In genomic region chr3:26145441-26145840, GRCm38 (mm10) we compare ENCODE assay signal across 21 mouse cellular contexts.
DNase-seq lines count a peak whose midpoint lies in the region; ATAC-seq and TF ChIP-seq lines count a peak whose summit lies in the region.
"Had no signal": no experiment of that assay in that cellular context is flagged by ENCODE, and none has a peak within 500 bp of the region (broad histone marks: within the 10 kb centered on the region; RNA-seq: fewer than 3 reads in every experiment).

No protein-coding gene starts in this region.

- no peaks in the 10 kb centered on the region for H3K27me3 ChIP-seq in hindbrain, embryonic 12.5 days
- H3K27me3 ChIP-seq in hindbrain, postnatal 0 days (ENCODE audit: insufficient read depth, low read length): no peaks in the 10 kb centered on the region
- H3K27me3 ChIP-seq in midbrain, postnatal 0 days (ENCODE audit: insufficient read depth, low read length): no peaks in the 10 kb centered on the region
- H3K27me3 ChIP-seq in midbrain, embryonic 11.5 days (ENCODE audit: control insufficient read depth, insufficient read depth, low read length): no peaks in the 10 kb centered on the region
- H3K27me3 ChIP-seq in forebrain, embryonic 13.5 days: no peaks in the 10 kb centered on the region
- no peaks in the 10 kb centered on the region for H3K27me3 ChIP-seq in neural tube, embryonic 14.5 days (ENCODE audit: control insufficient read depth, insufficient read depth, low read length)
- H3K27me3 ChIP-seq: heart, embryonic 12.5 days; stomach, embryonic 15.5 days had no signal

- no peak overlapping the region for H3K4me2 ChIP-seq in hindbrain, embryonic 12.5 days (replicated peaks)
- H3K4me2 ChIP-seq in hindbrain, postnatal 0 days (ENCODE audit: low read depth, low read length): no peak overlapping the region
- H3K4me2 ChIP-seq in midbrain, postnatal 0 days (ENCODE audit: low read depth, low read length, poor library complexity, severe bottlenecking): no peak overlapping the region
- no peak overlapping the region for H3K4me2 ChIP-seq in midbrain, embryonic 11.5 days
- H3K4me2 ChIP-seq in forebrain, embryonic 13.5 days: no peak overlapping the region
- H3K4me2 ChIP-seq in neural tube, embryonic 14.5 days (ENCODE audit: low read depth, low read length): no peak overlapping the region
- H3K4me2 ChIP-seq: heart, embryonic 12.5 days; stomach, embryonic 15.5 days had no signal

- no peak overlapping the region for H3K9ac ChIP-seq in hindbrain, embryonic 12.5 days
- H3K9ac ChIP-seq in hindbrain, postnatal 0 days (replicated peaks; ENCODE audit: low read length): no peak overlapping the region
- H3K9ac ChIP-seq in midbrain, postnatal 0 days (replicated peaks; ENCODE audit: low read length, poor library complexity, severe bottlenecking): no peak overlapping the region
- no peak overlapping the region for H3K9ac ChIP-seq in midbrain, embryonic 11.5 days (ENCODE audit: low read length)
- no peak overlapping the region for H3K9ac ChIP-seq in forebrain, embryonic 13.5 days
- no peak overlapping the region for H3K9ac ChIP-seq in neural tube, embryonic 14.5 days (replicated peaks; ENCODE audit: low read depth, low read length)
- H3K9ac ChIP-seq: heart, embryonic 12.5 days; stomach, embryonic 15.5 days had no signal

- DNase-seq in hindbrain, postnatal 0 days (ENCODE audit: low spot score): no peak
- DNase-seq in midbrain, postnatal 0 days (ENCODE audit: low spot score): peak; percentile 17
- DNase-seq in midbrain, embryonic 11.5 days (ENCODE audit: low spot score, missing footprints): no peak
- DNase-seq in left cerebral cortex, adult 2 months (ENCODE audit: extremely low spot score in 1 of 2, low spot score in 2 of 2): no peak
- no peak for DNase-seq in MN1 (ENCODE audit: low spot score)
- DNase-seq: adrenal gland, adult 2 months; cerebellum, adult 9-10 months; heart, postnatal 14 days; kidney, adult 8-10 months; kidney, postnatal 14 days; left cerebral cortex, postnatal 4 days; liver; lung, postnatal 10 days; thymus, adult 18-20 months; thymus, postnatal 4 days had no signal

- ATAC-seq in hindbrain, embryonic 12.5 days (ENCODE audit: low FRiP score): peak; percentile 77
- ATAC-seq in hindbrain, postnatal 0 days: no peak
- no peak for ATAC-seq in midbrain, postnatal 0 days (ENCODE audit: low FRiP score)
- ATAC-seq in midbrain, embryonic 11.5 days (ENCODE audit: low FRiP score): no peak; the same call in 1 of the 2 replicates
- ATAC-seq in forebrain, embryonic 13.5 days: peak; percentile 86
- peak; percentile 54; the same call in 1 of the 2 replicates for ATAC-seq in neural tube, embryonic 14.5 days (ENCODE audit: low read depth)
- ATAC-seq: inflammation-experienced regulatory T-cells, adult 6 months had no signal

- H3K4me3 ChIP-seq in hindbrain, embryonic 12.5 days: no peak overlapping the region
- H3K4me3 ChIP-seq in hindbrain, postnatal 0 days (ENCODE audit: low read length): no peak overlapping the region
- no peak overlapping the region for H3K4me3 ChIP-seq in midbrain, postnatal 0 days (ENCODE audit: low read depth, low read length)
- H3K4me3 ChIP-seq in midbrain, embryonic 11.5 days (ENCODE audit: low read depth, low read length): no peak overlapping the region
- H3K4me3 ChIP-seq in forebrain, embryonic 13.5 days: no peak overlapping the region
- no peak overlapping the region for H3K4me3 ChIP-seq in neural tube, embryonic 14.5 days (ENCODE audit: low read depth, low read length)
- H3K4me3 ChIP-seq in left cerebral cortex, adult 2 months: no peak overlapping the region
- H3K4me3 ChIP-seq: heart, embryonic 12.5 days; stomach, embryonic 15.5 days had no signal

- TF ChIP-seq CTCF in hindbrain, postnatal 0 days (IDR thresholded peaks at IDR 0.05; ENCODE audit: low read depth): no peak
- TF ChIP-seq CTCF in midbrain, postnatal 0 days (IDR thresholded peaks at IDR 0.05): no peak
- TF ChIP-seq CTCF in left cerebral cortex, adult 2 months (IDR thresholded peaks at IDR 0.05): no peak

- WGBS in hindbrain, embryonic 12.5 days: 49% methylated on average over 5 of the region's 5 CpGs
- 24% methylated on average over 5 of the region's 5 CpGs for WGBS in hindbrain, postnatal 0 days
- WGBS in midbrain, postnatal 0 days: 59% methylated on average over 5 of the region's 5 CpGs
- WGBS in midbrain, embryonic 11.5 days: 57% methylated on average over 5 of the region's 5 CpGs
- 18% methylated on average over 5 of the region's 5 CpGs for WGBS in forebrain, embryonic 13.5 days
- 28% methylated on average over 5 of the region's 5 CpGs for WGBS in neural tube, embryonic 14.5 days

- H3K36me3 ChIP-seq in hindbrain, embryonic 12.5 days: no peaks in the 10 kb centered on the region
- H3K36me3 ChIP-seq in hindbrain, postnatal 0 days (ENCODE audit: insufficient read depth, low read length): no peaks in the 10 kb centered on the region
- no peaks in the 10 kb centered on the region for H3K36me3 ChIP-seq in midbrain, postnatal 0 days (ENCODE audit: insufficient read depth, low read length)
- H3K36me3 ChIP-seq in midbrain, embryonic 11.5 days (ENCODE audit: control insufficient read depth, insufficient read depth, low read length): no peaks in the 10 kb centered on the region
- H3K36me3 ChIP-seq in forebrain, embryonic 13.5 days (ENCODE audit: poor library complexity, severe bottlenecking): no peaks in the 10 kb centered on the region
- H3K36me3 ChIP-seq in neural tube, embryonic 14.5 days (ENCODE audit: control insufficient read depth, insufficient read depth, low read length): no peaks in the 10 kb centered on the region
- H3K36me3 ChIP-seq: heart, embryonic 12.5 days; stomach, embryonic 15.5 days had no signal

- no peaks in the 10 kb centered on the region for H3K9me3 ChIP-seq in hindbrain, embryonic 12.5 days (replicated peaks)
- no peaks in the 10 kb centered on the region for H3K9me3 ChIP-seq in hindbrain, postnatal 0 days (ENCODE audit: low read length)
- no peaks in the 10 kb centered on the region for H3K9me3 ChIP-seq in midbrain, postnatal 0 days (ENCODE audit: low read length)
- no peaks in the 10 kb centered on the region for H3K9me3 ChIP-seq in midbrain, embryonic 11.5 days (ENCODE audit: control insufficient read depth, low read length)
- no peaks in the 10 kb centered on the region for H3K9me3 ChIP-seq in forebrain, embryonic 13.5 days (replicated peaks)
- no peaks in the 10 kb centered on the region for H3K9me3 ChIP-seq in neural tube, embryonic 14.5 days (ENCODE audit: control insufficient read depth, low read length)
- H3K9me3 ChIP-seq: heart, embryonic 12.5 days; stomach, embryonic 15.5 days had no signal

- H3K4me1 ChIP-seq in hindbrain, embryonic 12.5 days: no peaks in the 10 kb centered on the region
- no peaks in the 10 kb centered on the region for H3K4me1 ChIP-seq in hindbrain, postnatal 0 days (ENCODE audit: insufficient read depth, low read length)
- peaks cover 1% of the 10 kb centered on the region; the same call in 1 of the 2 replicates for H3K4me1 ChIP-seq in midbrain, postnatal 0 days (ENCODE audit: insufficient read depth, low read length)
- no peaks in the 10 kb centered on the region for H3K4me1 ChIP-seq in midbrain, embryonic 11.5 days (ENCODE audit: control insufficient read depth, insufficient read depth, low read length)
- H3K4me1 ChIP-seq in forebrain, embryonic 13.5 days: peaks cover 25% of the 10 kb centered on the region
- no peaks in the 10 kb centered on the region for H3K4me1 ChIP-seq in neural tube, embryonic 14.5 days (ENCODE audit: control insufficient read depth, insufficient read depth, low read length)
- H3K4me1 ChIP-seq: heart, embryonic 12.5 days; stomach, embryonic 15.5 days had no signal

- intact Hi-C loops in left cerebral cortex, adult 2 months (cut with DNase I): no loop called here

- no peak overlapping the region for H3K27ac ChIP-seq in hindbrain, embryonic 12.5 days
- H3K27ac ChIP-seq in hindbrain, postnatal 0 days: no peak overlapping the region
- H3K27ac ChIP-seq in midbrain, postnatal 0 days (ENCODE audit: low read depth, low read length): no peak overlapping the region
- no peak overlapping the region for H3K27ac ChIP-seq in midbrain, embryonic 11.5 days (ENCODE audit: low read depth, low read length)
- H3K27ac ChIP-seq in forebrain, embryonic 13.5 days: no peak overlapping the region
- no peak overlapping the region for H3K27ac ChIP-seq in neural tube, embryonic 14.5 days (ENCODE audit: low read depth, low read length)
- no peak overlapping the region for H3K27ac ChIP-seq in left cerebral cortex, adult 2 months
- H3K27ac ChIP-seq: stomach, embryonic 15.5 days had no signal

Comparison
In these comparisons a context has a peak if more than half of its experiments do, and no peak if none do; other contexts are left out.
1. ATAC-seq: peak in hindbrain, embryonic 12.5 days (single experiment), forebrain, embryonic 13.5 days (single experiment) and neural tube, embryonic 14.5 days (single experiment); none in hindbrain, postnatal 0 days (single experiment), midbrain, postnatal 0 days (single experiment) and midbrain, embryonic 11.5 days (single experiment).